Mouse (Mus musculus) embryonic facial prominence, embryonic 11.5 days (tissue): ENCODE measurements around the gene Cdkal1. TPM values are rescaled to one million over a fixed set of nuclear protein-coding genes. Genes with fewer than 3 reads are reported as not detected.

Experiments used
- ATAC-seq: fragments of 200-750 bp; cut with Nextera tagmentation; replicated peaks from 2 replicates; pipeline ENCODE4 v1.8.0; 2017; ENCODE audit warnings: low read depth; ENCODE audit not compliant: insufficient number of reproducible peaks, low FRiP score, low TSS enrichment
- DNase-seq: peaks from one replicate; pipeline ENCODE4 v3.0.0-alpha.2; 2015; ENCODE audit warnings: low spot score
- H3K27ac ChIP-seq: fragments of 300-500 bp; sonication (generic); replicated peaks from 2 replicates; pipeline ENCODE4 v1.5.1; 2014; ENCODE audit warnings: mild to moderate bottlenecking, low read depth, low read length, control low read depth
- H3K27me3 ChIP-seq: fragments of 300-500 bp; sonication (generic); 2 replicates; pipeline ENCODE4 v1.6.1; 2014; ENCODE audit warnings: mild to moderate bottlenecking, low read length, moderate library complexity, mixed read lengths; ENCODE audit not compliant: control insufficient read depth, insufficient read depth
- H3K36me3 ChIP-seq: fragments of 300-500 bp; sonication (generic); replicated peaks from 2 replicates; pipeline ENCODE4 v1.6.1; 2014; ENCODE audit warnings: low read depth, mild to moderate bottlenecking, low read length, moderate library complexity, mixed read lengths; ENCODE audit not compliant: control insufficient read depth, insufficient read depth
- H3K4me1 ChIP-seq: fragments of 300-500 bp; sonication (generic); 2 replicates; pipeline ENCODE4 v1.6.1; 2014; ENCODE audit warnings: low read length, mixed read lengths; ENCODE audit not compliant: control insufficient read depth, insufficient read depth
- H3K4me2 ChIP-seq: fragments of 300-500 bp; sonication (generic); 2 replicates; pipeline ENCODE4 v1.6.1; 2014; ENCODE audit warnings: low read depth, mild to moderate bottlenecking, control low read depth, low read length, moderate library complexity
- H3K4me3 ChIP-seq: fragments of 300-500 bp; sonication (generic); 2 replicates; pipeline ENCODE4 v1.5.1; 2014; ENCODE audit warnings: low read depth, low read length, control low read depth
- H3K9ac ChIP-seq: fragments of 300-500 bp; sonication (generic); replicated peaks from 2 replicates; pipeline ENCODE4 v1.6.1; 2014; ENCODE audit warnings: mild to moderate bottlenecking, control low read depth, low read length
- H3K9me3 ChIP-seq: fragments of 300-500 bp; sonication (generic); replicated peaks from 2 replicates; pipeline ENCODE4 v1.6.1; 2016; ENCODE audit warnings: mild to moderate bottlenecking, low read length, inconsistent platforms, mixed read lengths; ENCODE audit not compliant: control insufficient read depth
- WGBS: fragments of 180-500 bp; shearing (Covaris S2); extraction: QIAGEN DNeasy Blood & Tissue Kit; methylation state at CpG from one replicate; pipeline ENCODE4 v1.1.7; 2014; 5-methylcytosine and 5-hydroxymethylcytosine counted together
- polyA plus RNA-seq: library from polyadenylated mRNA; unstranded; fragments of >200 nt; fragmentation: Nextera tagmentation; extraction: Ambion mirVana; gene quantifications from 2 replicates; pipeline ENCODE4 v1.2.1, GENCODE M21; 2014

Gene Cdkal1
- polyA plus RNA-seq, 1 experiment from 2014 or later = 39.6 TPM

DNA sequence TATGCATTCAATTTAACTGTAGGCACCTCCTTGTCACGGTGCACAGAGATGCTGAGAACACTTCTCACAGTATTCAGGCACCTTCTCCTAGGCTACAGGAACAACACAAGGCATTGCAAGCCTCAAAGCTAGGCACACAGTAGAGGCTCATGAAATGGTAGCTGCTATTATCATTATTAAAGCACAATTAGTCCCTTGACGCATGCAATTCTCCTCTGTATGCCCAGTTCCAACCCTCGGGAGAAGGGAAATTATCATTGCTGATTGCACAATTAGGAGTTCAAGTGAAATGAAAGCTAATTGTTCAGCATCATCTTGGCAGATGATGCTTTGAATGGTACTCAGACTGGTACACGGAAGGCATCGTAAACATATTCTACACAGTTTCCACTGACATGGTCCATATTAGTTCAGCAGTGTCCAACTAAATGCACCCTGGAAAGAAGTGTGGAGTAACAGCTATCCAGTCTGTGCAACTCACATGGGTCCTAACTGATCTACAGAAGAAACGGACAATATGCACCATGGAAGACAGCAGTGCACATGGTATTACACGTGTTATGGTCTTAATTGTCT, 506.0 kb downstream of the Cdkal1 start:
- Histone ChIP-seq H3K4me1 (no peaks in the 10 kb centered on the region), H3K36me3 (no peaks in the 10 kb centered on the region; the same call in 1 of the 2 replicates), H3K27ac (no peak overlapping the region), H3K9me3 (no peaks in the 10 kb centered on the region), H3K27me3 (no peaks in the 10 kb centered on the region), H3K9ac (no peak overlapping the region), H3K4me3 (no peak overlapping the region), H3K4me2 (no peak overlapping the region)
- WGBS = 76% methylated on average over 7 of the region's 7 CpGs
- DNase-seq (no peak), ATAC-seq (no peak)

DNA sequence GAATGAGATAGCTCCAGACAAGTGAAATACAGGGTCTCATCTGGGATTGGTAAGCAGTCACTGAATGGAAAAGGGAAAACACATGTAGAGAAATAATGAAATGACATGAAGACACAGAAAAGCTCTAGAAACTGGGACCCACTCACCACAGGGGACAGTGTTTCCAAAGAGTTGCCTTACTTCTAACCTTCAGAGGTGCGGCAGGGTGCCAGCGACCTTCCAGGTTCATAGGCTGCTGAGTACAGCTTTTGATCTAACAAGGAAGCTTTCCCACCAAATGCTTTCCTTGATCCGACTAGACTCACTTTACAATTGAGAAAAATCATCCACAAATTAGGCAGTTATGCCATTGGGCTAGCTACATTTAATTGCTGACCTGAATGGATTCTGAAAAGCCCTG, 507.1 kb downstream of the Cdkal1 start:
- no peaks in the 10 kb centered on the region for H3K27me3 ChIP-seq
- DNase-seq (no peak), ATAC-seq (no peak)
- no peak overlapping the region for H3K4me2 ChIP-seq
- no peak overlapping the region for H3K4me3 ChIP-seq
- no peaks in the 10 kb centered on the region; the same call in 1 of the 2 replicates for H3K36me3 ChIP-seq
- no peak overlapping the region for H3K9ac ChIP-seq
- H3K9me3 ChIP-seq = no peaks in the 10 kb centered on the region
- WGBS = 92% methylated on average over 3 of the region's 3 CpGs
- no peak overlapping the region for H3K27ac ChIP-seq
- H3K4me1 ChIP-seq = no peaks in the 10 kb centered on the region

DNA sequence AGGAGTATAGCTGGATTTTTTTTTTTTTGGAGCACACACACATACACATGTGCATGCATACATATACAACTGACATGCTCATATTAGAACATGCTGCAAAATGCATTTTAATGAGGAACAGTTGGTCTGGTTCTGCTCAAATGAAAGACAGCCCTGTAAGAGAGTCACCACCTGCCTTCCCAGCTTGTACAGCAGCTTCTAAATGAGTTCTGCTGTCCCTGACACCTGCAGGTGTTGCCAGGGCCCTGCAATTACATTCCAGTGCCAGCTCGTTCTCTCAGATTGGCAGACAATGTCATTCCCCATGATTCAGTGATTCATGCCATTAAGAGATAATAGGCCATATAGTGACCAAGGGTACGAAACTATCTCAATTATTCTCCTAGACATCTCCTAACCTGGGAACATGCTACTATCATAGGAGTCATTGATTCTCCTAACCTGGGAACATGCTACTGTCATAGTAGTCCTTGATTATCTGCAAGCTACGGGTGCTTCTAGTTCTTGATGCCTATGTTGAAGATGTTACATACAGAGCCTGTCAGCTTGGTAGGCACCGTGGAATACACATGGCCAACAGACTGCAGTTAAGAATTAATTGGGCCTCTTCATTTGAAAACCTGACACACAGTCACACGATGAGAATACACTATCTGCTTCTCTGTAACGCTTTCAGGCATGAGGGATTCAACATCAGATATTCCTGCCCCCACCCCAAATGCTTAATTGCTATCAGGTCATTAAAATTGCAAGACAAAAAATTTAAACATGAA, 522.6 kb downstream of the Cdkal1 start:
- H3K9me3 ChIP-seq = no peaks in the 10 kb centered on the region
- no peak overlapping the region for H3K9ac ChIP-seq
- H3K4me1 ChIP-seq = no peaks in the 10 kb centered on the region
- ATAC-seq (no peak), DNase-seq (no peak)
- no peaks in the 10 kb centered on the region for H3K36me3 ChIP-seq
- no peak overlapping the region for H3K4me2 ChIP-seq
- no peak overlapping the region for H3K27ac ChIP-seq
- no peaks in the 10 kb centered on the region for H3K27me3 ChIP-seq
- H3K4me3 ChIP-seq = no peak overlapping the region
- WGBS = 88% methylated on average over 6 of the region's 6 CpGs

DNA sequence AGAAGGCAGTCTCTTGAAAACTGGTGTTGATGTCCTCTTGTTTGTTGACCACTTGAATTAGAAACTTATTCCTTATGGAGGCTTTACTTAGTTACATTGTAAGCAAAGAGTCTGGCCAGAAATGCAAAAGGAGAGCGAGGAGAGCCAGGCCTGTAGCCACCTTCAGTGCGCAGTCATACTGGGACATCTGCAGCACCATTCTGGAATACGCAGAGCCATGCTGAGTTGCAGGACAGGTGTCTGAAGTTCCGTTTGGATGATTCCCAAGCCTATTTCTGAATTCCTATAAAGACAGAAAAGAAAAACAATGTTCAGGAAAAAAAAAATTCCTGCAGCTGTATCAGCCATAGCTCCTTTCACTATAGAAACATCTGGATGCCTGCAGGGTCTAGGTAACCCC, 529.5 kb downstream of the Cdkal1 start:
- Histone ChIP-seq H3K27me3 (no peaks in the 10 kb centered on the region), H3K9me3 (no peaks in the 10 kb centered on the region), H3K27ac (no peak overlapping the region), H3K4me2 (no peak overlapping the region), H3K4me3 (no peak overlapping the region), H3K4me1 (no peaks in the 10 kb centered on the region), H3K9ac (no peak overlapping the region), H3K36me3 (no peaks in the 10 kb centered on the region)
- WGBS = 92% methylated on average over 4 of the region's 4 CpGs
- DNase-seq (no peak), ATAC-seq (no peak)

DNA sequence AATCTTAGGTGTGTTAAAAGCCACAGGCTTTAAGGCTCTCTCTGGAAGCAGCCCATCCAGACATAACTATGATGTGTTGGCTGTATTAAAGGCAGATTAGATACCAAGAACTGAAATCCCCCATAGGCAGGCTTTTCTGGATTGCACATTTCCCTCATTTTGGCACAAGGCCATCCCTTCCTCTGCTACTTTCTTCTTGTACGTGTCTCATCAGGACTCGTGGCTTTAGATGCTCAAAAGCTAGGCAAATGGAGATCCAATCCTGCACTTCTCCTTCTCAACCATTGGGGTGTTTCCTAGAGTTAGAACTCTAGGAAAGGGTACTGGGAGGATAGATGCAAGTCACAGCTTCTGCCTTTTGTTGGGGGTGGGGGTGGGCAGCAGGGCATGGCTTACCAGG, 535.1 kb downstream of the Cdkal1 start:
- Histone ChIP-seq H3K9me3 (no peaks in the 10 kb centered on the region), H3K27me3 (no peaks in the 10 kb centered on the region), H3K4me2 (no peak overlapping the region), H3K27ac (no peak overlapping the region), H3K36me3 (no peaks in the 10 kb centered on the region), H3K4me1 (no peaks in the 10 kb centered on the region), H3K4me3 (no peak overlapping the region), H3K9ac (no peak overlapping the region)
- no peak for ATAC-seq
- WGBS = 73% methylated on average over 2 of the region's 2 CpGs
- DNase-seq = no peak

DNA sequence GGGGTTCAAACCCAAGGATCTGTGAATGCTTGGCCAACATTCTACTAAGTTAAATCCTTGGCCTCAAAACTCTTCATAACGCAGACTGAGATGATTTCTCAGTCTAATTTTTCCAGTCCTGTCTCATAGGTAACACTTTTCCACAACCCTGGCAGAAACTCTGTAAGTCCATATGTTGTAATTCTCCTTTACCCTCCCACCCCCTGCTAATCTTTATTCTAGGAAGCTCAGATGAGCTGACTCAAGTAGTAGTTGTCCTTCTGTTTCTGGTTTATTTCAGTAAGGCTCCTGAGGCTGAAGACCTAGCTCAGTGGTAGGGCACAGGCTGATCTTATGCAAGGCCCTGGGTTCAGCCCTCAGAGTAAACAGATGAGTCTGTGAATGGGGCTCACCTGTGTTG, 537.8 kb downstream of the Cdkal1 start:
- H3K9me3 ChIP-seq = no peaks in the 10 kb centered on the region
- no peaks in the 10 kb centered on the region for H3K27me3 ChIP-seq
- ATAC-seq (no peak), DNase-seq (no peak)
- no peaks in the 10 kb centered on the region for H3K36me3 ChIP-seq
- H3K4me1 ChIP-seq = no peaks in the 10 kb centered on the region
- no peak overlapping the region for H3K9ac ChIP-seq
- H3K4me2 ChIP-seq = no peak overlapping the region
- H3K4me3 ChIP-seq = no peak overlapping the region
- H3K27ac ChIP-seq = no peak overlapping the region
- 91% methylated on average over 1 of the region's 1 CpGs for WGBS

DNA sequence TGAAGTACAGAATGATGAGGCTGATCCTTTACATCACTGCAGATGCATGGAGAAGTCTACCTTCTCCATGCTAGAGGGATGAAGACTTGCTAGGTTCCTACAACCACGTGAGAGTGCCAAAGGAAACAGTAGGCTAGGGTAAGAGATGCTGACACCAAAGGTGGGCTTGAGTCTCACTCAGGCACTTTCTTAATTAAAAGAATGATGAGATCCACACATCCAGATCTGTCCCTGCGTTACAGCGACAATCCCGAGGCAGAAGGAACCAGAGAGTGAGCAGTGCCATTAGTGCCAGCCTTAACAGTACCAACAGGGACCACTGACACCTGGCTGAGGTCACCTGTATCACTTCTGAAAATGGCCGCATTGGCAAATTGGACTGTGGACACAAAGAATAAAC, 539.2 kb downstream of the Cdkal1 start:
- Histone ChIP-seq H3K9me3 (no peaks in the 10 kb centered on the region), H3K4me2 (no peak overlapping the region), H3K4me1 (no peaks in the 10 kb centered on the region), H3K9ac (no peak overlapping the region), H3K4me3 (no peak overlapping the region), H3K36me3 (no peaks in the 10 kb centered on the region), H3K27me3 (no peaks in the 10 kb centered on the region), H3K27ac (no peak overlapping the region)
- no peak for DNase-seq
- 92% methylated on average over 5 of the region's 5 CpGs for WGBS
- no peak for ATAC-seq

DNA sequence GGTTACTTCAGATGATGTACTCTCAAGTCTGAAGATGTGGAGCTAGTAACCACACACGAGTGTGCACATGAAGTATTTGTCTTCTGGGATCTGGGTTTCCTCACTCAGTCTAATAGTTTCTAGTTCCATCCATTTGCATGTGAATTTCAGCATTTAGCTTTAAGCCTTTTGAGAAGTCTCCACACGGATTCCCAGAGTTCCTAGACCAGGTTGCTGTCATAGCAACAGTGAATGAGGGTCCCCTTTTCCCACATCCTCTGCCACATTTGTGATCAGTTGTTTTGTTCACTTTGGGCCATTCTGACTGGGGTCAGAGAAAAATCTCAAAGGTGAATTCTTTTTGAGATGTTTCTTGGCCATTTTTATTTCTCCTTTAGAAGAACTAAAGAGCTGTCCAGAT, 543.4 kb downstream of the Cdkal1 start:
- 57% methylated on average over 2 of the region's 2 CpGs for WGBS
- DNase-seq (no peak), ATAC-seq (no peak)
- Histone ChIP-seq H3K9me3 (no peaks in the 10 kb centered on the region), H3K4me2 (no peak overlapping the region), H3K27me3 (no peaks in the 10 kb centered on the region), H3K27ac (no peak overlapping the region), H3K9ac (no peak overlapping the region), H3K4me1 (no peaks in the 10 kb centered on the region), H3K4me3 (no peak overlapping the region), H3K36me3 (no peaks in the 10 kb centered on the region)
